Mouse (Mus musculus) heart, adult 11 months (tissue): ENCODE measurements at regions not wholly inside any gene's neighbourhood (a gene's known extent, or its start where the extent isn't known, plus 50 kb on each side); places are given as distances from the start of the nearest gene placed in this dataset.
A peak's percentile ranks its signal among the peaks of the same experiment; 100 is the strongest.

Experiments used
- DNase-seq: peaks from one replicate; pipeline ENCODE4 v3.0.0; 2022

GRCm38 (mm10) chrX:97923956-97924355 is 224.6 kb upstream of the Ar start:
- peak; percentile 96 for DNase-seq

DNA sequence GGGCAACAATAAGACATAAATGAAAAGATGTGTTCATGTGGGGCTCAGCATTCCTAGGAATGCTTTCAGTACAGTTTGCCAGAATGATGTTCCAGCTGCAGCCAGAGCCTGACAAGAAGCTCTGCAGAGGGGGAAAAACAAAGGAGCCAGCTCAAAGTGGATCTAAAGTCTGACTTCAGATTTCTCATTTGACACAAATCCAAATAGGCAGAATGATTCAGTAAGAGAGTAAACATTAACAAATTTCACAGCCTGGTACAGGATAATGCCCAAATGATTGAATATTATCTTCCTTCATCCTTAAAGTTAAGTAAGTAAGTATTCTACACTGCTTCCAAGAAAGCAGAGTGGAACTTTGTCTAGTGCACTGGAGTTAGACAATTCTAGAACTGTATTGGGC is 224.2 kb upstream of the Ar start:
- DNase-seq: no peak

- DNase-seq: no peak
Measured at GRCm38 (mm10) chrX:97925811-97926210, 222.8 kb upstream of the Ar start.
